Mouse (Mus musculus): ENCODE measurements around the gene Lif. TPM values are rescaled to one million over a fixed set of nuclear protein-coding genes. Genes with fewer than 3 reads are reported as not detected.

The Lif gene
- polyA plus RNA-seq, 1 experiment from 2014 or later, result not detected

GRCm38 (mm10) chr11:4293481-4293880, 36.1 kb downstream of the Lif start:
- WGBS, result 81% methylated on average over 4 of the region's 4 CpGs
- H3K27ac ChIP-seq (ENCODE audit: low read depth, low read length), result no peak overlapping the region
- ATAC-seq (replicated peaks; ENCODE audit: low FRiP score), result no peak
- H3K9me3 ChIP-seq (ENCODE audit: control insufficient read depth, low read length), result no peaks in the 10 kb centered on the region
- H3K36me3 ChIP-seq (ENCODE audit: control insufficient read depth, insufficient read depth, low read length), result no peaks in the 10 kb centered on the region
- H3K4me2 ChIP-seq, result no peak overlapping the region
- H3K27me3 ChIP-seq (replicated peaks; ENCODE audit: control insufficient read depth, insufficient read depth, low read length), result peaks cover 9% of the 10 kb centered on the region; the same call in 1 of the 2 replicates
- DNase-seq (ENCODE audit: low spot score), result no peak
- no peak overlapping the region for H3K9ac ChIP-seq (ENCODE audit: low read depth, low read length)
- no peak overlapping the region for H3K4me3 ChIP-seq (ENCODE audit: low read depth, low read length)
- H3K4me1 ChIP-seq (replicated peaks; ENCODE audit: control insufficient read depth, insufficient read depth, low read length), result peaks cover 26% of the 10 kb centered on the region

- Histone ChIP-seq H3K9ac (ENCODE audit: low read depth, low read length) (no peak overlapping the region), H3K4me3 (ENCODE audit: low read depth, low read length) (no peak overlapping the region), H3K27ac (ENCODE audit: low read depth, low read length) (no peak overlapping the region), H3K4me2 (no peak overlapping the region), H3K36me3 (ENCODE audit: control insufficient read depth, insufficient read depth, low read length) (no peaks in the 10 kb centered on the region), H3K9me3 (ENCODE audit: control insufficient read depth, low read length) (no peaks in the 10 kb centered on the region), H3K27me3 (replicated peaks; ENCODE audit: control insufficient read depth, insufficient read depth, low read length) (peaks cover 9% of the 10 kb centered on the region; the same call in 1 of the 2 replicates), H3K4me1 (replicated peaks; ENCODE audit: control insufficient read depth, insufficient read depth, low read length) (peaks cover 30% of the 10 kb centered on the region)
- no peak for DNase-seq (ENCODE audit: low spot score)
- no peak for ATAC-seq (replicated peaks; ENCODE audit: low FRiP score)
- 80% methylated on average over 6 of the region's 6 CpGs for WGBS
Observed at GRCm38 (mm10) chr11:4294047-4294446, 36.7 kb downstream of the Lif start.

GRCm38 (mm10) chr11:4294495-4295351, 37.4 kb downstream of the Lif start:
- DNase-seq (ENCODE audit: low spot score) (no peak), ATAC-seq (replicated peaks; ENCODE audit: low FRiP score) (no peak)
- Histone ChIP-seq H3K27ac (ENCODE audit: low read depth, low read length) (no peak overlapping the region), H3K9ac (ENCODE audit: low read depth, low read length) (no peak overlapping the region), H3K9me3 (ENCODE audit: control insufficient read depth, low read length) (no peaks in the 10 kb centered on the region), H3K4me1 (replicated peaks; ENCODE audit: control insufficient read depth, insufficient read depth, low read length) (peaks cover 30% of the 10 kb centered on the region), H3K27me3 (replicated peaks; ENCODE audit: control insufficient read depth, insufficient read depth, low read length) (peaks cover 9% of the 10 kb centered on the region; the same call in 1 of the 2 replicates), H3K4me3 (ENCODE audit: low read depth, low read length) (no peak overlapping the region), H3K4me2 (no peak overlapping the region), H3K36me3 (ENCODE audit: control insufficient read depth, insufficient read depth, low read length) (no peaks in the 10 kb centered on the region)
- WGBS, result 32% methylated on average over 14 of the region's 14 CpGs

GRCm38 (mm10) chr11:4296610-4297275, 39.4 kb downstream of the Lif start:
- H3K4me1 ChIP-seq (replicated peaks; ENCODE audit: control insufficient read depth, insufficient read depth, low read length), result peaks cover 29% of the 10 kb centered on the region
- DNase-seq (ENCODE audit: low spot score) (no peak), ATAC-seq (replicated peaks; ENCODE audit: low FRiP score) (no peak)
- H3K4me2 ChIP-seq, result no peak overlapping the region
- H3K9ac ChIP-seq (ENCODE audit: low read depth, low read length), result no peak overlapping the region
- no peak overlapping the region for H3K27ac ChIP-seq (ENCODE audit: low read depth, low read length)
- no peak overlapping the region for H3K4me3 ChIP-seq (ENCODE audit: low read depth, low read length)
- peaks cover 11% of the 10 kb centered on the region; the same call in 1 of the 2 replicates for H3K27me3 ChIP-seq (replicated peaks; ENCODE audit: control insufficient read depth, insufficient read depth, low read length)
- H3K9me3 ChIP-seq (ENCODE audit: control insufficient read depth, low read length), result no peaks in the 10 kb centered on the region
- WGBS, result 63% methylated on average over 10 of the region's 10 CpGs
- H3K36me3 ChIP-seq (ENCODE audit: control insufficient read depth, insufficient read depth, low read length), result no peaks in the 10 kb centered on the region

- H3K9me3 ChIP-seq (ENCODE audit: control insufficient read depth, low read length), result no peaks in the 10 kb centered on the region
- 42% methylated on average over 3 of the region's 3 CpGs for WGBS
- no peak overlapping the region for H3K4me2 ChIP-seq
- H3K4me1 ChIP-seq (replicated peaks; ENCODE audit: control insufficient read depth, insufficient read depth, low read length), result peaks cover 19% of the 10 kb centered on the region
- no peak overlapping the region for H3K9ac ChIP-seq (ENCODE audit: low read depth, low read length)
- no peak overlapping the region for H3K4me3 ChIP-seq (ENCODE audit: low read depth, low read length)
- DNase-seq (ENCODE audit: low spot score), result no peak
- ATAC-seq (replicated peaks; ENCODE audit: low FRiP score), result peak; percentile 39; the same call in 1 of the 2 replicates
- no peaks in the 10 kb centered on the region for H3K36me3 ChIP-seq (ENCODE audit: control insufficient read depth, insufficient read depth, low read length)
- H3K27ac ChIP-seq (ENCODE audit: low read depth, low read length), result no peak overlapping the region
- peaks cover 11% of the 10 kb centered on the region; the same call in 1 of the 2 replicates for H3K27me3 ChIP-seq (replicated peaks; ENCODE audit: control insufficient read depth, insufficient read depth, low read length)
Observed at GRCm38 (mm10) chr11:4297753-4298152, 40.4 kb downstream of the Lif start.

- Histone ChIP-seq H3K4me1 (replicated peaks; ENCODE audit: control insufficient read depth, insufficient read depth, low read length) (peaks cover 12% of the 10 kb centered on the region), H3K4me3 (ENCODE audit: low read depth, low read length) (no peak overlapping the region), H3K27me3 (replicated peaks; ENCODE audit: control insufficient read depth, insufficient read depth, low read length) (peaks cover 9% of the 10 kb centered on the region; the same call in 1 of the 2 replicates), H3K27ac (ENCODE audit: low read depth, low read length) (no peak overlapping the region), H3K36me3 (ENCODE audit: control insufficient read depth, insufficient read depth, low read length) (no peaks in the 10 kb centered on the region), H3K9ac (ENCODE audit: low read depth, low read length) (no peak overlapping the region), H3K9me3 (ENCODE audit: control insufficient read depth, low read length) (no peaks in the 10 kb centered on the region), H3K4me2 (no peak overlapping the region)
- DNase-seq (ENCODE audit: low spot score) (no peak), ATAC-seq (replicated peaks; ENCODE audit: low FRiP score) (no peak)
- WGBS, result 29% methylated on average over 7 of the region's 7 CpGs
Observed at GRCm38 (mm10) chr11:4298615-4299014, 41.3 kb downstream of the Lif start.

- no peak overlapping the region for H3K4me2 ChIP-seq
- no peaks in the 10 kb centered on the region for H3K36me3 ChIP-seq (ENCODE audit: control insufficient read depth, insufficient read depth, low read length)
- H3K27ac ChIP-seq (ENCODE audit: low read depth, low read length), result no peak overlapping the region
- H3K4me3 ChIP-seq (ENCODE audit: low read depth, low read length), result no peak overlapping the region
- ATAC-seq (replicated peaks; ENCODE audit: low FRiP score) (no peak), DNase-seq (ENCODE audit: low spot score) (no peak)
- H3K27me3 ChIP-seq (replicated peaks; ENCODE audit: control insufficient read depth, insufficient read depth, low read length), result peaks cover 5% of the 10 kb centered on the region; the same call in 1 of the 2 replicates
- WGBS, result 45% methylated on average over 12 of the region's 12 CpGs
- peaks cover 12% of the 10 kb centered on the region for H3K4me1 ChIP-seq (replicated peaks; ENCODE audit: control insufficient read depth, insufficient read depth, low read length)
- H3K9ac ChIP-seq (ENCODE audit: low read depth, low read length), result no peak overlapping the region
- H3K9me3 ChIP-seq (ENCODE audit: control insufficient read depth, low read length), result no peaks in the 10 kb centered on the region
Observed at GRCm38 (mm10) chr11:4299191-4299590, 41.8 kb downstream of the Lif start.

- no peaks in the 10 kb centered on the region for H3K36me3 ChIP-seq (ENCODE audit: control insufficient read depth, insufficient read depth, low read length)
- H3K4me1 ChIP-seq (replicated peaks; ENCODE audit: control insufficient read depth, insufficient read depth, low read length), result peaks cover 10% of the 10 kb centered on the region
Observed at GRCm38 (mm10) chr11:4299735-4300474, 42.5 kb downstream of the Lif start.

More at GRCm38 (mm10) chr11:4299735-4300474, 42.5 kb downstream of the Lif start:
- DNase-seq (ENCODE audit: low spot score) (no peak), ATAC-seq (replicated peaks; ENCODE audit: low FRiP score) (no peak)
- peaks cover 2% of the 10 kb centered on the region; the same call in 1 of the 2 replicates for H3K27me3 ChIP-seq (replicated peaks; ENCODE audit: control insufficient read depth, insufficient read depth, low read length)
- H3K4me3 ChIP-seq (ENCODE audit: low read depth, low read length), result no peak overlapping the region
- 72% methylated on average over 14 of the region's 14 CpGs for WGBS
- H3K9me3 ChIP-seq (ENCODE audit: control insufficient read depth, low read length), result no peaks in the 10 kb centered on the region
- no peak overlapping the region for H3K9ac ChIP-seq (ENCODE audit: low read depth, low read length)
- H3K4me2 ChIP-seq, result no peak overlapping the region
- H3K27ac ChIP-seq (ENCODE audit: low read depth, low read length), result no peak overlapping the region
